In the genomic region with DNA sequence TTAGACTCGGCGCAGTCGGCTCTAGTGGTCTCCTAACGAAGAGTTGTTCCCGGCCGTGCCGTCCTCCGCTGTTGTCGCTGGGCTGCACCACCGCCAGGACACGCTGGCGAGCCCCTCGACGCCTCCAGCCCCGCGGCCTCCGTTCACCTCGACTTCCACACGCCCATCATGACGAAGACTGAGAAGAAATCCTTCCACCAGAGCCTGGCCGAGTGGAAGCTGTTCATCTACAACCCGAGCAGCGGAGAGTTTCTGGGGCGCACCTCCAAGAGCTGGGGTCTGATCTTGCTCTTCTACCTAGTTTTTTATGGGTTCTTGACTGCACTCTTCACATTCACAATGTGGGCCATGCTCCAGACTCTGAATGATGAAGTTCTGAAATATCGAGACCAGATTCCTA, we compare ENCODE assay signal across 15 mouse cellular contexts. TPM values are rescaled to one million over a fixed set of nuclear protein-coding genes. Genes with fewer than 3 reads are reported as not detected.
"Had no signal": no experiment of that assay in that cellular context is flagged by ENCODE, and none has a peak within 500 bp of the region (broad histone marks: within the 10 kb centered on the region; RNA-seq: fewer than 3 reads in every experiment).

No protein-coding gene starts in this region.

RNA-seq across cellular contexts. Expression of a gene that starts 28.8 kb away (rescaled TPM):
- total RNA-seq: megakaryocyte-erythroid progenitor cell, adult 5-6 weeks had no signal
- polyA plus RNA-seq: liver, embryonic 14.5 days; liver, embryonic 16.5 days; lung, embryonic 14.5 days; lung, embryonic 16.5 days; midbrain, embryonic 10.5 days; midbrain, embryonic 12.5 days; midbrain, embryonic 14.5 days; midbrain, embryonic 16.5 days; neural tube, embryonic 12.5 days; neural tube, embryonic 14.5 days; small intestine, adult 2 months; stomach, embryonic 14.5 days; stomach, embryonic 16.5 days; thymus, postnatal 0 days had no signal

RNA-seq across cellular contexts. Expression of a gene that starts 31.1 kb away (rescaled TPM):
- total RNA-seq: megakaryocyte-erythroid progenitor cell, adult 5-6 weeks had no signal
- polyA plus RNA-seq: liver, embryonic 14.5 days; liver, embryonic 16.5 days; lung, embryonic 14.5 days; lung, embryonic 16.5 days; midbrain, embryonic 10.5 days; midbrain, embryonic 12.5 days; midbrain, embryonic 14.5 days; midbrain, embryonic 16.5 days; neural tube, embryonic 12.5 days; neural tube, embryonic 14.5 days; small intestine, adult 2 months; stomach, embryonic 14.5 days; stomach, embryonic 16.5 days; thymus, postnatal 0 days had no signal
